Mouse (Mus musculus): ENCODE results near the gene Id3. TPM values are rescaled to one million over a fixed set of nuclear protein-coding genes. Genes with fewer than 3 reads are reported as not detected.
A peak's percentile ranks its signal among the peaks of the same experiment; 100 is the strongest.
"Not testable (repeated sequence)": the region's sequence is repeated elsewhere in the genome, so short reads cannot be mapped to it uniquely, and the experiment has no call there.

The Id3 gene
- 372 and 426 TPM in 2 replicates for polyA plus RNA-seq (2016; fragmentation: Nextera tagmentation; extraction: Ambion mirVana)

DNA sequence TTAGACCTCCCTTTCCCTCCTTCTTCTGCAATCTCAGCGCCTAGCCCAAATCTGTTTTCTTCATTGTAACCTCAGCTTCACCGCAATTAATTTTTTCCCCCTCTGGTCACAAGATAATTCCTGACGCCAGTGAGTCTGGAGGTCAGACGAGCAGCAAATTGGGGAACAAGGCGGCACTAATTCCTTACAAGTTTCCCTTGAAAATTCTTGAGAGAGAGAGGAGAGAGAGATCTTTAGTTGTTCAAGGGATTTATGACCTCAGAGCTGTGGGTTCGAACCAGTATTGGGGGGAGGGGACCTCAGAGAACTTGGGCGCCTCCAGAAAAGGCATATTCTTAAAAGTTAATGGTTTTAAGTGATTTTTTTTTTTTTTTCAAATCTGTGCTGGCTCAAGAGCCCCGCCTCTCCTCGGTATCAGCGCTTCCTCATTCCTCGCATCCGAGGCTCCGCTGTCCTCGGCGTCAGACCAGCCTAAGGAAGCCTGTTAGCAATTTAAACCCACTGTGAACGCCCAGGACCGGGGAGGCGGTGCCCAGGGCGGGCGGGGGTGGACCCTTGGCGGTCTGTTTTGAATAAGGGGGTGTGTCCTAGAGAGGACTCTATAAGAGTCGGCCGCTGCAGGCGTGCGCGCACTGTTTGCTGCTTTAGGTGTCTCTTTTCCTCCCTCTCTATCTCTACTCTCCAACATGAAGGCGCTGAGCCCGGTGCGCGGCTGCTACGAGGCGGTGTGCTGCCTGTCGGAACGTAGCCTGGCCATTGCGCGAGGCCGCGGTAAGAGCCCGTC is at the start of gene Id3:
Gene Id3, plus strand, starts transcription at position 305 of the 784 bp plus-strand sequence.
- Histone ChIP-seq H3K4me3 (peak within 1 kb of the TSS; percentile 65), H3K27ac (peak within 1 kb of the TSS; percentile 92), H3K9me3 (replicated peaks) (no peaks in the 10 kb centered on the region), H3K27me3 (peaks cover 8% of the 10 kb centered on the region), H3K4me1 (peaks cover 88% of the 10 kb centered on the region), H3K36me3 (no peaks in the 10 kb centered on the region), H3K4me2 (replicated peaks) (peak within 1 kb of the TSS; percentile 65), H3K9ac (peak within 1 kb of the TSS; percentile 80)
- WGBS, result under 1% methylated on average over 39 of the region's 39 CpGs
- ATAC-seq (ENCODE audit: low FRiP score), result peak; percentile 76

DNA sequence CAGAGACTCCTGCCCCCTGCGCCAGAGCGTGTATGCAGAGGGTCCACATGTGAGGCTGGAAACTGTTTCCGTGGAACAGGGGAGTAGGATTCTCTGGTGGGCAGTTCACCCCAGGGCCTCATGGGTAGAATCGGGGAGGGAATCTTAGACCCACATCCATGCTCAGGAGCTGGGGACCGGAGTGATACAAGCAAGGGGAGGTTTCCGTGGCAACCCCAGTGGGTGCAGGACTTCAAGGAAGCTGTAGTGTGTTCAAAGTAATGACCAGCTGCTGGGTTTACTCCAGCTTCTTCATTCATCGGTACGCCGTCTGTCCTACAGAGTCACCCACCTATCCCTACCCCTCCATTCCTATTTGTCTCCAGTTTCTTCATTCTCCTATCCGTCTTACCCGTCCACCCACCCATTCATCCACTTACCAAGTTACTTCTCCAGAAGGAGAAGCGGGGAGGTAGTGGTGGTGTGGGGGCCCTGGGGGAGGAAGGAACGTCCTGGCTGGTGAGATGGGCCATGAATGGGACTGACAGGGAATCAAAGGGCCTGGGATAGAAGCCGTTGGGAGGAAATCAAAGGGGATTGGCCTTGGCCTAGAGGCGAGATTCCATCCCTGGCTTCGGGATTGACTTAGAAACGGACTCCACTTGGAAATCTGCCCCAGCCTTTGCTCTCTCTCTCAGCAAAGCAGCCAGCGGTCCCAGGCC is 48.6 kb upstream of the Id3 start:
- H3K4me1 ChIP-seq, result peaks cover 5% of the 10 kb centered on the region; the same call in 1 of the 2 replicates
- no peaks in the 10 kb centered on the region for H3K36me3 ChIP-seq
- H3K4me2 ChIP-seq (replicated peaks), result no peak overlapping the region
- H3K27me3 ChIP-seq, result peaks cover 3% of the 10 kb centered on the region; the same call in 1 of the 2 replicates
- H3K4me3 ChIP-seq, result no peak overlapping the region
- ATAC-seq (ENCODE audit: low FRiP score), result 0 out of 2 replicates have a peak, but pooled peaks have one; percentile 35
- no peak overlapping the region for H3K27ac ChIP-seq
- H3K9ac ChIP-seq, result no peak overlapping the region
- WGBS, result 65% methylated on average over 18 of the region's 18 CpGs
- no peaks in the 10 kb centered on the region for H3K9me3 ChIP-seq (replicated peaks)

DNA sequence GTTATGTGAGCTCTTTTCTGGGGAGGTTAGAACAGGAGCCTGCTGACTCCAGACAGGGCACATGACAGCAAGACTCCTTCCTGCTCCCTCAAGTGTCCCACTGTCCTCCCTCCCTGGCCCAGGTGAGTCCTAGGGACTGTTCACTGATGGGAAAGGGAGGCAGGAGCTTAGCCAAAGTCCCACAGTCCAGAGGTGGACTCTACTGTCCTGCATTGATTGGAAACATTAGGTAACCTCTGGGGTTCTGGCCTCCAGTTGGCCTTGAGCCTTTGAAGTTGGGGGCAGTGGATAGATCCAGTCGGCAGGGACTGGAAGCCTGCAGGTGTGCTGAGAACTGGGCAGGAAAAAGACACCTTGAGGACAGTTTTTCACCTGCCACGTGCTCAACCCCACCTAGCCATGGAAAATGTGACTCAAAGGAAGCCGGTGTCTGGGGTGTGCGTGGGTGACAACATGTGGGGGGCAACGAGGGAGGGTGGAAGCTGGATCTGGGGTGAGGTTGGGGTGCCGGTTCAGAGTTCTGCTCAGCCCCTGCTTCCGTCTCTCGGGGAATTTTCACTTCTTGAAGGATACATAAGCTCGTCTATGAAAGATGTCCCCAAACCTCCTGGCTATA is 47.7 kb upstream of the Id3 start:
- H3K9me3 ChIP-seq (replicated peaks), result no peaks in the 10 kb centered on the region
- no peaks in the 10 kb centered on the region for H3K36me3 ChIP-seq
- 79% methylated on average over 9 of the region's 9 CpGs for WGBS
- ATAC-seq (ENCODE audit: low FRiP score), result no peak
- H3K4me2 ChIP-seq (replicated peaks), result no peak overlapping the region
- no peak overlapping the region for H3K9ac ChIP-seq
- H3K27ac ChIP-seq, result no peak overlapping the region
- peaks cover 5% of the 10 kb centered on the region; the same call in 1 of the 2 replicates for H3K4me1 ChIP-seq
- H3K4me3 ChIP-seq, result no peak overlapping the region
- peaks cover 3% of the 10 kb centered on the region; the same call in 1 of the 2 replicates for H3K27me3 ChIP-seq

DNA sequence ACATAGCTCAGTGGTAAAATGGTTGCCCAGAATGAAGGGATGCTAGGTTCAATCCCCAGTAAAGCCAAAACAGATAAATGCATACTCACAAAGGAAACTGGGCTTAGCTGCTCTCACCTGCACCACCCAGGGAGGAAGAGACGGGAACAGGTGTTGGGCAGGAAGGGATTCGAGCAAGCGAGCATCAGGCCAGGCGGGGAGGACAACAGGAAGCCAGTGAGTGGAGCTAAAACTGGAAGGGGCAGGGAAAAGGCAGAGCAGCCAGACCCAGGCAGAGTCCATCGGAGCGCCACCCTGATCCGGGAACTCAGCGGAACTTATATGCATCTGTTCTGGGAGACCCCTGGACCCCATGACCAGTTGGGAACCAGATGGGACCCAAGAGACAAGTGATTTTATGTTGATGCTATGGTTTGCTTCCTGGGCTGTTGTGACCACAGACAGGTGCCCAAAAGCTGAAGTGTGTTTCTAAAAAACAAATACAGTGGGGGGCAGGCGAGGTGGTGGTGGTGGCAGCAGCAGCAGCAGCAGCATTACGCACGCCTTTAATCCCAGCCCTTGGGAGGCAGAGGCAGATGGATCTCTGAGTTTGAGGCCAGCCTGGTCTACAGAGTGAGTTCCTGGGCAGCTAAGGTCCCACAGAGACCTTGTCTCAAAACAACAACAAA is 46.7 kb upstream of the Id3 start:
- H3K27ac ChIP-seq, result no peak overlapping the region
- no peak overlapping the region for H3K4me3 ChIP-seq
- H3K4me1 ChIP-seq, result peaks cover 5% of the 10 kb centered on the region; the same call in 1 of the 2 replicates
- H3K27me3 ChIP-seq, result peaks cover 3% of the 10 kb centered on the region; the same call in 1 of the 2 replicates
- H3K4me2 ChIP-seq (replicated peaks), result no peak overlapping the region
- WGBS, result 67% methylated on average over 11 of the region's 11 CpGs
- no peak for ATAC-seq (ENCODE audit: low FRiP score)
- H3K36me3 ChIP-seq, result no peaks in the 10 kb centered on the region
- no peaks in the 10 kb centered on the region for H3K9me3 ChIP-seq (replicated peaks)
- H3K9ac ChIP-seq, result no peak overlapping the region

GRCm38 (mm10) chr4:136098446-136098845 is 44.9 kb upstream of the Id3 start:
- Histone ChIP-seq H3K4me3 (no peak overlapping the region), H3K4me1 (peaks cover 5% of the 10 kb centered on the region; the same call in 1 of the 2 replicates), H3K27ac (no peak overlapping the region), H3K27me3 (peaks cover 3% of the 10 kb centered on the region; the same call in 1 of the 2 replicates), H3K9ac (no peak overlapping the region), H3K9me3 (replicated peaks) (no peaks in the 10 kb centered on the region), H3K4me2 (replicated peaks) (no peak overlapping the region), H3K36me3 (no peaks in the 10 kb centered on the region)
- 95% methylated on average over 3 of the region's 3 CpGs for WGBS
- ATAC-seq (ENCODE audit: low FRiP score), result no peak

DNA sequence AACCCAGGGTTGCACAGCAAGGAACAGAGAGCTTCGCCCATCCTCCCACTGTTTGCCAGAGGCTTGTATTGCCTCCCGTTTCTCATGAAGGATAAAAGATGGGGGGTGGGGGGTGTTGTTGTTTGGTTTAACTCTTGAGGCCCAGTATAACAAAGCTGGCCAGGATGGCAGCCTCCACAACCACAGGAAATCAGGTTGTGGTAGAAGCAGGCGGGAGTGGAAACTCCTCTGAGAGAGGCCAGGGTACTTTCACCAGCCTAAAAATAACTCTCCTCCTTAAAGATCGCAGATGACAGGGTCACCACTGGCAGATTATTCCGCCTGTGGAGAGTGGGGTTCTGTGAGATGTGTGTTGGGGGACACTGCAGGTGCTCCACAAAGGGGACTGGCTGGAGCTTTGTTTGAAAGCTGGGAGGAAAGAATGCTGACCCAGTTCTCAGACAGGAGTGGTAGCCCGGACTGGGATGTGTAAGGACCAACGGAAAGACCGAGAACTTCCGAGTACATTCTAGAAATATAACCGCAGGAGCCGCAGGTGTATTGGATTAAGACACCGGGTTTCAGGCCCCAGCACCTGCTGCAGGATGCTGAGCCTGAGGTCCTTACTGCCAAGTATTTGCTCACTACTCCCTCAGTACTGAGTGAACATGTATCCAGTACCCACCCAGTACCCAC is 42.8 kb upstream of the Id3 start:
- no peaks in the 10 kb centered on the region for H3K9me3 ChIP-seq (replicated peaks)
- H3K4me2 ChIP-seq (replicated peaks), result no peak overlapping the region
- H3K4me3 ChIP-seq, result no peak overlapping the region
- H3K9ac ChIP-seq, result no peak overlapping the region
- no peaks in the 10 kb centered on the region for H3K36me3 ChIP-seq
- WGBS, result 73% methylated on average over 12 of the region's 12 CpGs
- peaks cover 3% of the 10 kb centered on the region; the same call in 1 of the 2 replicates for H3K27me3 ChIP-seq
- H3K4me1 ChIP-seq, result peaks cover 14% of the 10 kb centered on the region
- ATAC-seq (ENCODE audit: low FRiP score), result no peak
- no peak overlapping the region for H3K27ac ChIP-seq

GRCm38 (mm10) chr4:136101753-136102152 is 41.5 kb upstream of the Id3 start:
- H3K36me3 ChIP-seq; H3K9ac ChIP-seq; H3K9me3 ChIP-seq (replicated peaks); H3K27ac ChIP-seq; H3K4me3 ChIP-seq; H3K27me3 ChIP-seq; ATAC-seq (ENCODE audit: low FRiP score); H3K4me2 ChIP-seq (replicated peaks): not testable (repeated sequence)
- 89% methylated on average over 4 of the region's 4 CpGs for WGBS
- H3K4me1 ChIP-seq, result peaks cover 15% of the 10 kb centered on the region

DNA sequence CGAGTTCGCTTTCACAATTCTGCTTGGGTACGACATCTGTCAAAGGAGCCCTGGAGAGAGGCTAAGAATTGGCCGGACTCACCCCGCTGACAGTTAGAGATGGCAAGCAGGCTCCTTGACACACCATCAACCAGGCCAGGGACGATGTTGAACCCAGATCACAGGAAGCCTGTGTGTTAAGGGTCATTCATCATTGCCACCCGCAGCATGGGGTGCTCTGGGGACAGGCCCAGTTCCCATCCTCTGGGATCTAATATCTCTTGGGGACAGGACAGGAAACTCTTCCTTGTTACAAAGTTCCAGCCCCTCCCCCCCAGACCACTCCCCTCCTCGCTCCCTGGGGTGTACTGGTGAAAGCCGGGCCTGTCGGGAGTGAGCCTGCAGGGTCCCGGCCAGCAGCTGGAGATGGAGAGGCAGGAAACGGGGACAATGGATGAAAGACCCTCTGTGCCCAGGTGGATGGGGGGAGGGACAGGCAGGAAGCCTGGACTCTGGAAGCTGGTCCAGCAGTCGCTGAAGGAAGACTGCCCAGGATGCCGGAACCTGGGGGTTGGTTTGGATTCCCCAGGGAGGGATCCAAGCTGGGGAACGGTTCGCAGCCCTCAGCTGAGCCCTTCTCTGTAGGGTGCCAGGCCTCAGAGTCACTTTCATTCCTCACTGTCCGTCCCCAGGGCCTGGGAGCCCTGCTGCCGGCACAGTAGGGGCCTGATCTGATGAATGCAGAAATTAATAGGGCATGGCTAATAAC is 38.5 kb upstream of the Id3 start:
- peak; percentile 73 for ATAC-seq (ENCODE audit: low FRiP score)
- H3K27ac ChIP-seq, result peak overlapping the region; percentile 48

GRCm38 (mm10) chr4:136106880-136107301 is 36.4 kb upstream of the Id3 start:
- WGBS, result 44% methylated on average over 7 of the region's 7 CpGs
- H3K27ac ChIP-seq, result no peak overlapping the region
- H3K9me3 ChIP-seq (replicated peaks), result no peaks in the 10 kb centered on the region
- no peak overlapping the region for H3K4me2 ChIP-seq (replicated peaks)
- ATAC-seq (ENCODE audit: low FRiP score), result no peak
- H3K9ac ChIP-seq, result no peak overlapping the region
- H3K36me3 ChIP-seq, result no peaks in the 10 kb centered on the region
- peaks cover 17% of the 10 kb centered on the region for H3K4me1 ChIP-seq
- H3K4me3 ChIP-seq, result no peak overlapping the region
- H3K27me3 ChIP-seq, result no peaks in the 10 kb centered on the region; the same call in 1 of the 2 replicates

More for the DNA sequence above, 38.5 kb upstream of the Id3 start:
- H3K27me3 ChIP-seq, result no peaks in the 10 kb centered on the region; the same call in 1 of the 2 replicates
- no peaks in the 10 kb centered on the region for H3K9me3 ChIP-seq (replicated peaks)
- 4% methylated on average over 18 of the region's 18 CpGs for WGBS
- H3K4me2 ChIP-seq (replicated peaks), result peak overlapping the region; percentile 40
- no peak overlapping the region for H3K4me3 ChIP-seq
- H3K4me1 ChIP-seq, result peaks cover 17% of the 10 kb centered on the region
- H3K36me3 ChIP-seq, result no peaks in the 10 kb centered on the region
- peak overlapping the region; percentile 27; the same call in 1 of the 2 replicates for H3K9ac ChIP-seq

DNA sequence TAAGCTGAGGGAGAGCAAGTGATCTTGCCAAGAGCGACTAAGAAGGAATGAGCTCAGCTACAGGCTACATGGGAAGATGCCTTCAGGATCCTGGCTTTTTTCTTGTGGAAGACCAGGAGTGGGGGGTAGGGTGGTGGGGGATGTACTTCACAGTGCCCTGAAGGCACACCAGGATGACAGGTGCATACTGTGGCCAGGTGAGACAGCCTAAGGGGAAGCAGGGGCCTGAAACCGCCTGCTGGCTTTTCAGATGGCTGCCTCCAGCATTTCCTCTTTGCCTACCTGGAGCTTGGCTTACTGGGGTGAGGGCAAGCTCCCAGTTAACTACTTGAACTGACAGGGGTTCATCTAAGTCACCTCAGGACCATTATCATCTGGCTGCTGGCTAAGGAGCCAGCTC is 34.1 kb upstream of the Id3 start:
- H3K4me2 ChIP-seq (replicated peaks), result no peak overlapping the region
- no peak overlapping the region for H3K4me3 ChIP-seq
- H3K9me3 ChIP-seq (replicated peaks), result no peaks in the 10 kb centered on the region
- no peaks in the 10 kb centered on the region; the same call in 1 of the 2 replicates for H3K27me3 ChIP-seq
- H3K27ac ChIP-seq, result no peak overlapping the region
- no peaks in the 10 kb centered on the region for H3K36me3 ChIP-seq
- H3K9ac ChIP-seq, result no peak overlapping the region
- H3K4me1 ChIP-seq, result peaks cover 21% of the 10 kb centered on the region
- no peak for ATAC-seq (ENCODE audit: low FRiP score)
- 87% methylated on average over 2 of the region's 2 CpGs for WGBS
